Mouse (Mus musculus): ENCODE measurements at regions not wholly inside any gene's neighbourhood (a gene's known extent, or its start where the extent isn't known, plus 50 kb on each side); places are given as distances from the start of the nearest gene placed in this dataset.

GRCm38 (mm10) chr5:62192073-62192472, 383.5 kb downstream of the G6pd2 start:
- no peaks in the 10 kb centered on the region for H3K36me3 ChIP-seq (replicated peaks)
- H3K27me3 ChIP-seq: no peaks in the 10 kb centered on the region
- H3K4me2 ChIP-seq: no peak overlapping the region
- H3K4me1 ChIP-seq: no peaks in the 10 kb centered on the region
- no peaks in the 10 kb centered on the region for H3K9me3 ChIP-seq
- H3K9ac ChIP-seq: no peak overlapping the region
- no peak for ATAC-seq (ENCODE audit: low FRiP score)
- 82% methylated on average over 2 of the region's 2 CpGs for WGBS
- no peak overlapping the region for H3K4me3 ChIP-seq (replicated peaks)
- H3K27ac ChIP-seq: no peak overlapping the region

- Histone ChIP-seq H3K9me3 (no peaks in the 10 kb centered on the region), H3K27ac (no peak overlapping the region), H3K9ac (no peak overlapping the region), H3K36me3 (replicated peaks) (no peaks in the 10 kb centered on the region), H3K4me1 (no peaks in the 10 kb centered on the region), H3K27me3 (no peaks in the 10 kb centered on the region), H3K4me2 (no peak overlapping the region), H3K4me3 (replicated peaks) (no peak overlapping the region)
- WGBS: 61% methylated on average over 2 of the region's 2 CpGs
- peak; percentile 69; the same call in 1 of the 2 replicates for ATAC-seq (ENCODE audit: low FRiP score)
These were observed 396.8 kb downstream of the G6pd2 start for GRCm38 (mm10) chr5:62205384-62205783.

Measured in forebrain, embryonic 12.5 days (tissue).